Mouse (Mus musculus) mouse trophoblast stem cell (cell line): ENCODE data around the gene Zfp758.
"Not testable (repeated sequence)": the region's sequence is repeated elsewhere in the genome, so short reads cannot be mapped to it uniquely, and the experiment has no call there.

Experiments
- in situ Hi-C, 2 experiments: fragments of 300-500 bp; cut with MseI, MboI; formaldehyde crosslinking; loops; 2 replicates in 1 of 2; 3 replicates in 1 of 2; pipeline ENCODE4 v1.15.1; 2025

The Zfp758 gene

DNA sequence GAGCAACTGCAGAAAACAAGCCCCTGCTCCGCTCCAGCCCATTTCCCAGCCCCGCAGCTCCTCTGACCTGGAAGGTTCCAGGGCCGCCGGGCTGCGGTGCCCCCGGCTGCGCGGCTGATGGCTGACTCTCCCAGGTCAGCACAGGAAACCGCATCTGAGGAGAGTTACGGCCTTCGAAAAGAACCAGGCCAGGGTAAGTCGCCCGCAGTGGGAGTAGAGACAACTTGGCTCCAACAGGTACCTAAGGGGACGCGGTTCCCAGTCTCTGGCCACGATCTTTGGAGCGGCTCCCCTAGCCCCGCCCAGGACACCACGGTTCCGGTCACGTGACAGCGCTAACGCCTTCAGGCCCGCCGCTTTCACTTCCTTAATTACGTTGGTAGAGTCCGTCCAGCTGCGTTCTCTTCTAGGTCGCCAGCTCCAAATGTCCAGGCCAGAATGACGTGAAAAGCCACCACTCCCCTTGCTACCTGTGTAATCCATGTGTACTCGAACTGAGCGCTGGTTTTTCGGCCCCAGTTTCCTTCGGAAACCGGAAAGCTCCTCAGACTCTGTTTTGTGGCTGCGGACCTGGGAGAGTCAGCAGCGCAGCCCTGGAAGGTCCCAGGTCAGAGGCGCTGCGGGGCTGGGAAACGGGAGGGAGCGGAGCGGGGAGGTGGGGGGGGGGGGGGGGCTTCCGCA, at the start of gene Zfp758, which contains the start of gene Zfp944:
Gene Zfp758, plus strand, starts transcription at position 353 of the 681 bp plus-strand sequence.
Gene Zfp944, minus strand, starts transcription at position 300 of the 681 bp plus-strand sequence.
- in situ Hi-C loops, result not testable (repeated sequence)

DNA sequence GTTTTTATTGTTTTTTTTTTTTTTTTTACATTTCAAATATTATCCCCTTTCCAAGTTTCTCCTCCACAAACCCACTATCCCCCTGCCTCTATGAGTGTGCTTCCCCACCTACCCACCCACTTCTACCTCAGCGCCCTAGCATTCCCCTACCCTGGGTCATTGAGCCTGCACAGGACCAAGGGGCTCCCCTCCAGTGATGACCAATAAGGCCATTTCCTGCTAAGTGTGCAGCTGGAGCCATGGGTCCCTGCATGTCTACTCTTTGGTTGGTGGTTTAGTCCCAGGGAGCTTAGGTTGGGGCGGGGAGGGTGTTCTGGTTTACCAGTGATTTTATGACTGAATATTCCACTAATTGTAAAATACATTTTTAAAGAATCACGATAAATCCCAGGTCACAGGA, 47.0 kb upstream of the Zfp758 start:
- in situ Hi-C loops, result not testable (repeated sequence)

DNA sequence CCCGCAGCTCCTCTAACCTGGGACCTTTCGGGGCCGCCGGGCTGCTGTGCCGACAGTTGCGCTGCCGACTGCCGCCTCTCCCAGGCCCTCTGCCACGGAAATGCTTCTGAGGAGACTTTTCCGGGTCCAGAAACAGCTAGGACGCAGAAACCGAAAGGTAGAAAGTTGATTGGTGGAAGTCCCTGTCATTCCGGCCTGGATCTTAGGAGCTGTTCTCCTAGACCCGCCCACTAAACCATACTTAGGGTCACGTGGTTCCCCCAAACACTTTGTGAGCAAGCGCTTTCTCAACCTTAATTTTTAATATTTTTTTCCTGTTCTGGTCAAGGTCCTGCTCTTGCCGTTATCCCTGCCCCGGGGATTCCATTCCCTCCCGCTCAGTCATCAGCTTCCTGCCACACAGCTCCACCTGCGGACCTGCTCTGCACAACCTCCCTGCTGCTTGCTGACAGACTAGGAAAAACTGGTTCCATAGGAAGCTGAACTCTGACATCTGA, 46.5 kb upstream of the Zfp758 start, which contains the start of gene CT030661.1:
Gene CT030661.1, minus strand, starts transcription at position 108 of the 497 bp plus-strand sequence.
- in situ Hi-C loops, result not testable (repeated sequence)

DNA sequence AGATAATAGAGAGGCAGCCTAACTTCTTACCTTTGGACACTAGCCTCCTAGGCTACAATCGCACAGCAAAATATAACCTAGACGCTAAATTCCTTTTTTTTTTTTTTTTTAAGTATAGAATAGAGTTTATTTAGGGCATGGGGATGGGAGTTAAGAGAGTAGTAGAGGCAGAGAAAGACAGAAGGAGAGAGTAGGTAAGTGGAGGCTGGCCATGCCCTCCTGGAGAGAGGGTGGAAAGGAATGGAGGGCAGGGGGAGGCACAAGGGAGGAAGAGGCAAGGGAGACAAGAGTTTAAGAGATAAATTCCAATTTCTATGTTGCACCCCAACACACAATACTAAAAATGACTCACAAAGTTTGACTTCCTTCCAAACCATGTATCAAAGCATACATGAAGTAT, 46.0 kb upstream of the Zfp758 start:
- in situ Hi-C loops, result not testable (repeated sequence)

DNA sequence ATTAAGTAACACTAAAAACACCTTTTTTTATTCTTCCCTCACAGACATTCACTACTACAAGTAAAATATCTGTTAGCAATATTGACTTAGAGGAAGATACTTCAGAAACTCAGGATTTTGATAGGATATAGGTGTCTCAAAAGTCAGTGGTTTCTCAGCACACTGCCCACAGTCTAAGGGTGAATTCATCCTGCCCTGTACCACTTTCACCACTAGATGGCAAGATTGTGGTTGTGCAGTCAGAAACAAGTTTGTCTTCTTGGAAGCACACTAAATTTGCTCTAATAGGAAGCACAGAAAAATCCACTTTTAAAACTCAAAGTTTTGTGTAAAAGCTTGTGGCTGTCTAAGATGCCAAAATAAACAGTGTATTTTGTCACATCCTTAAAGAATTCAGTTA, 8.5 kb upstream of the Zfp758 start:
- in situ Hi-C loops, result loop anchor here (10.0 kb wide), 1 partner anchor 62 kb away; no protein-coding TSS in a partner anchor

DNA sequence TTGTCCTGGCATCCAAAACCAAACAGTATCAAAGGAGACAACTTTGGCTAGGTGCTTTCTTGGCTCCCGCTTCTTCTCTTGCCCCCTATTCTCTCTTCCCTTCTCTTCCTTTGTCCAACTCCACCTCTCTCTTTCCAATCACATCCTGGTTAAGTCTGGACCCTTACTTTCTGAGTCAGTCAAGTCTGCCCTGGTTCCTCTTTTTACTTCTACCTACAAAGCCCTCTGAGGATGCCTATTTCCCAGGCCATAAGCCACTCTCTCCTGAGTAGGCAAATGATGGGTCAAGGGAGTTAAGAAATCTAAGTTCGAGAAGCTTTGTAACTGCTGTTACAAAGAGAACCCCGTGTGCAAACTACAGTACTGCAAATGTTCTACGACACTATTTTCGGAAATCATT, 681 bp upstream of the Zfp758 start:
- in situ Hi-C loops, result no loop called here

DNA sequence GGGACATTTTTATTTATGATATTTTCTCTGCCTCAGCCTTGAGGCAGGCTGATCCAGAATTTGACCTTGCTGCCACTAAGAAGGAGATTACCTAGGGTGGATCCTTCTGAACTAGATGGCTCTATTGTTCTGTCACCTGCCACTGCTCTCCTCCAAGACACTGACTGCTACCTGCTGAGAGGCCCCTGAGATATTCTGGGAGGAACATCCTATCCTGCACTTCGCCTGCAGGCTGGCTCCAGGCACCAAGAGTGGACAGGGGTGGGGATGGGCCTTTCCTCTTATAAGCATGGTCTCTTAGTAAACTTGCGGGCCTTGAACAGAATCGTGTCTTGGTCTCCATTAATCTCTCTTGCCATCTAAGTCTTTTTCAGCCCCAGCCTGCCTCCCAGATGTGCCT, 2.6 kb downstream of the Zfp758 start:
- in situ Hi-C loops, result no loop called here

DNA sequence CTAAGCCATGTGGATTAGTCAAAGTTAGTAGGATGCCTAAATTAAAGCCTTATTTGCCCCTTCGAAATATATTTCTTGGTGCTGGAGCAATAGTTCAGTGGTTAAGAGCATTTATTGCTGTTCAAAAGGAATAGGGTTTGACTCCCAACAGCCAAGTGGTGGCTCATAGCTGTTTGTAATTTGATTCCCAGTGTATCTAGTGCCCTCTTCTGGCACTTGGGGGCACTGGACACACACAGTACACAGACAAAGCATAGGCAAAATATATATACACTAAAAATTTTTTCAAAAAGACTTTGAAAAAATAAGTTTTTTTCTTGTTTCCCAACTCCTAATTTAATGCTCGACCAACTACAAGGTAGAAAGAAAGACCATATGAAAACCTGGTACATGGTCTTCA, 49.5 kb downstream of the Zfp758 start:
- in situ Hi-C loops, result loop anchor here (10.0 to 25.0 kb wide), 3 partner anchors 56 to 323 kb away; no protein-coding TSS in a partner anchor

DNA sequence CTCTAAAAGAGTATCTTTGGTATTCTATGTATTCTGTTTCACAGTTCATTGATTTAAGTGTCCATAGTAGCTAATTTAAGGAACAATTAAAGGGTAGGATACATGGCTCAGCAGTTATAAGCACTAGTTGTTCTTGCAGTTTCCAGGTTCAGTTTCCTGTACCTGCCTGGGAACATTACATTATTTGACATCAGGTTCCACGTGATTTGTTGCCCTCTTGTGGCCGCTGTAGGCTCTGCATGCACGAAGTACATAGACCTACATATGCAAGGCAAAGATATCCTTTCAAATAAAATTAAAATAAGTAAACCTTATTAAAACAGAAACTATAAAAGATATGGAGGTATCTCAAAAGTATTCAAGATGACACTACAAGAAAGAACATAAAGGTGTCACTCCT, 56.3 kb downstream of the Zfp758 start:
- in situ Hi-C loops, result loop anchor here (10.0 to 25.0 kb wide), 3 partner anchors 63 to 330 kb away; no protein-coding TSS in a partner anchor

DNA sequence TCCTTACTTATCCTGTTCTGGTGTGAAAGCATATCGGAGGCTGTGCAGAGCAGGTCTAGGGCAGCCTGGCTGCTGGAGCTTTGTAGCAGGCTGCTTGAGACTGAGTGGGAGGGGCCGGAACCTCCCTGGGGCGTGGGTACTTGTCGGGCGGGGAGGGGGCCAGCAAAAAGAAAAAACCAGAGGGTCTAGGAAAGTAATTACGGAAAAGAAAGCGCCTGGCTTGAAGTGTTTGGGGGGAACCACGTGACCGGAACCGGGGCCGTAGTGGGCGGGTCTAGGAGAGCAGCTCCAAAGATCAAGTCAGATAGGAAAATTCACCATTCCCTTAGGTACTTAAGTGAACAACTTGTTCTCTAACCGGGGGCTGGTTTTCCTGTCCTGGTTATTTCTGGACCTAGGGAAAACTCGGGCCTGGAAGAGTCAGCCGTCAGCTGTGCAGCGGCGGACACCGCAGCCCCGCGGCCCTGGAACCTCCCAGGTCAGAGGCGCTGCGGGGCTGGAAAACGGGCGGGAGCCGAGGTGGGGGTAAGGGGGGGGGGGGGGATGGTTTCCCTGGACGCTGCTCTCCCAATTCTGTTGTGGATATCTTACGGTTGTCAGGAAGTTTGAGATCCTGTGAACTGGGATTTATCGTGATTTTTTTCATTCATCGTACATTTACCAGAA, 62.8 kb downstream of the Zfp758 start, which contains the start of gene Zfp946:
Gene Zfp946, plus strand, starts transcription at position 271 of the 666 bp plus-strand sequence.
- in situ Hi-C loops, result loop anchor here (25.0 kb wide), 2 partner anchors 212 to 337 kb away; no protein-coding TSS in a partner anchor

DNA sequence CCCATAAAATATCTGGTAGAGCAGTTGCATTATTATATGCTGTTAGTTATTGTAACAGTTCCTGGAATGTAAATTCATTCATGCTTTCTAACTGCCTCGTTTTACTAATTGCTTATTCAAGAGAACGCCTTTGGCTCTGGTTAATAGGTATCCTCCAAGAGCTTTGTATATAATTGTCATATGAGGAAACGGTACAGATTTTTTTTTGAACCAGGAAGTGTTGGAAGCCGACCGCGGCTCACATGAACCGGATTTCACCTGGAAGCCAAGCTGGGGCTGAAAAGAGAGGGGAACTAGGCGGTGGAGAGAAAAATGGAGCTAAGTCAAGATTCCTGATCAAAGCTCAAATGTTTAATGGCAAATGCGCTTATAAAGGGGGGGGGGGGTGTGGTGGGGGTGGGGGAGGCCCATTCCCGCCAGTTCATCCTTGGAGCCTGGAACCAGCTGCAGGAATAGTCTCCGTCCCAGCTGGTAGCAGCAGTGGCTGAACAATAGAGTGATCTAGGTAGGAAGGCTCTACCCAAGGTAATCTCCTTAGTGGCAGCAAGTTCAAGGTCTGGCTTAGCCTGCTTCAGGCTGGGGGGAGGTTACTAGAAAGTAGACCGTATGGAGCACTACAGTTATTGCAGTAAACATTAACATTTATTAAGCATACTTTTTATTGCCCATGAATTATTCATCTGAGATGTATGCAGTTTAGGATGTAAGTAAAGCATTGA, 63.5 kb downstream of the Zfp758 start:
- in situ Hi-C loops, result loop anchor here (25.0 kb wide), 2 partner anchors 212 to 337 kb away; no protein-coding TSS in a partner anchor
